Comparison of ENCODE assay signal across 14 mouse cellular contexts in genomic region chr16:88038503-88039091, GRCm38 (mm10).
"Had no signal": no experiment of that assay in that cellular context is flagged by ENCODE, and none has a peak within 500 bp of the region (broad histone marks: within the 10 kb centered on the region; RNA-seq: fewer than 3 reads in every experiment).

No protein-coding gene starts in this region.

- H3K27me3 ChIP-seq: liver, embryonic 13.5 days; stomach, embryonic 15.5 days had no signal

- ATAC-seq: intestine, embryonic 16.5 days had no signal

- DNase-seq: kidney, adult 18-20 months; kidney, adult 9 months; kidney, postnatal 14 days; kidney, postnatal 4 days; liver, embryonic 13.5 days; lung, adult 2 months; lung, postnatal 14 days; lung, postnatal 4 days; right cerebral cortex, postnatal 25 days; spleen, adult 18-20 months; thymus, postnatal 25 days had no signal

- H3K9ac ChIP-seq: liver, embryonic 13.5 days; stomach, embryonic 15.5 days had no signal

- H3K27ac ChIP-seq: liver, embryonic 13.5 days; stomach, embryonic 15.5 days had no signal

- H3K9me3 ChIP-seq: liver, embryonic 13.5 days; stomach, embryonic 15.5 days had no signal

- H3K4me1 ChIP-seq: liver, embryonic 13.5 days; stomach, embryonic 15.5 days had no signal

- H3K4me3 ChIP-seq: liver, embryonic 13.5 days; myocyte; stomach, embryonic 15.5 days had no signal

- H3K4me2 ChIP-seq: liver, embryonic 13.5 days; stomach, embryonic 15.5 days had no signal

- H3K36me3 ChIP-seq: liver, embryonic 13.5 days; stomach, embryonic 15.5 days had no signal
